Mouse (Mus musculus): Measurements from ENCODE around the gene Actr5. TPM values are rescaled to one million over a fixed set of nuclear protein-coding genes. Genes with fewer than 3 reads are reported as not detected.
A peak's percentile ranks its signal among the peaks of the same experiment; 100 is the strongest.

Gene Actr5
- polyA plus RNA-seq, 1 experiment from 2014 or later: 20.9 TPM

DNA sequence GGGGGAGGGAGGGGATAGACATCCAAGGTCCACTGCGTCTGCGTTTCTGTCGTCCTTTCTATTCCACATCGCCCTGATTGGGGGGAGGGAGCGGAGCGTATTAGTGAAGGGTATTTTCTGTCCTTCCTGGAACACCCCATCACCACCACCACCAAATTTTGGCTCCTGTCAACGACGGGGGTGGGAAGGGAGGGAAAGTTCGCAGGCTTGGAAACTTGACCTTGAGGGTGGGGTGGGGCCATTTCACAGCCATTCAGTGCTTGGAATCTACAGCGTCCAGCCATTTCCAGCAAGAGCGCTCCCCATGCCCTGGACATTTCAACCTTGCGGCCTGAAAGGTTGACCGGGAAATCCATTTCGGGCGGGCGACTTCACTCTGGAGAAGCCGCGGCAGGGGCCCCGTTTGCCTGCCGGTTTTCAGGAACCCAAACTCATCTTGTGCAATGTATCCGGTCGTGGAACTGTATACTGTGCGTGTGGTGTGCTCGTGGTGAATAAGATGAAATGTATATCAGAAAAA is 9.5 kb upstream of the Actr5 start:
- 1% methylated on average over 24 of the region's 24 CpGs for WGBS
- no peak for ATAC-seq (ENCODE audit: insufficient number of reproducible peaks, insufficient read depth, low FRiP score, low TSS enrichment)

DNA sequence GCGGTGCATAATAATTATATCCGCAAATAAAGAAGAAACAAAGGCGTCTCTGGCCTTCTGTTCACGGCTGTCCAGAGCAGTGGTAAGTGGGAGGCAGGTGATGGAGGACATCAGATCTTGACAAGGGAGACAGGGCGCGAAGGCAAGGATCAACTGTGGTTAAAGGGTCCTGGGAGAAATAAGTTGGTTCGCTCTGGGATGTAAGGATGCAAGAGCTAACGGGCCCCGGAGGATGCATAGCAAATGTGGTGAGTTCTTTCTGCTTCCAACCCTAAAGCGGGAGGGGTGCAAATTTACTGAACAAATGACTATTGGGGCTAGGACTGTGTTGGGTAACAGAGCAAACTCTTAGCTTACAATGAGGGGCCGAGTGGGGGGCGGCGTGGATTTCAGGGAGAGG is 9.0 kb upstream of the Actr5 start:
- H3K27me3 ChIP-seq: peaks cover 89% of the 10 kb centered on the region
- no peak overlapping the region for H3K4me3 ChIP-seq
- WGBS: 1% methylated on average over 13 of the region's 13 CpGs
- no peak overlapping the region for H3K9ac ChIP-seq
- no peak for ATAC-seq (ENCODE audit: insufficient number of reproducible peaks, insufficient read depth, low FRiP score, low TSS enrichment)
- H3K36me3 ChIP-seq: no peaks in the 10 kb centered on the region
- no peak overlapping the region for H3K4me2 ChIP-seq (replicated peaks)
- no peak overlapping the region for H3K27ac ChIP-seq
- peaks cover 28% of the 10 kb centered on the region for H3K4me1 ChIP-seq
- H3K9me3 ChIP-seq: no peaks in the 10 kb centered on the region

More for the DNA sequence above, 9.5 kb upstream of the Actr5 start:
- Histone ChIP-seq H3K9me3 (no peaks in the 10 kb centered on the region), H3K27me3 (peaks cover 91% of the 10 kb centered on the region), H3K4me2 (replicated peaks) (peak overlapping the region; percentile 22; the same call in 1 of the 2 replicates), H3K36me3 (no peaks in the 10 kb centered on the region), H3K9ac (no peak overlapping the region), H3K27ac (no peak overlapping the region), H3K4me1 (peaks cover 32% of the 10 kb centered on the region), H3K4me3 (peak overlapping the region; percentile 18; the same call in 1 of the 2 replicates)

DNA sequence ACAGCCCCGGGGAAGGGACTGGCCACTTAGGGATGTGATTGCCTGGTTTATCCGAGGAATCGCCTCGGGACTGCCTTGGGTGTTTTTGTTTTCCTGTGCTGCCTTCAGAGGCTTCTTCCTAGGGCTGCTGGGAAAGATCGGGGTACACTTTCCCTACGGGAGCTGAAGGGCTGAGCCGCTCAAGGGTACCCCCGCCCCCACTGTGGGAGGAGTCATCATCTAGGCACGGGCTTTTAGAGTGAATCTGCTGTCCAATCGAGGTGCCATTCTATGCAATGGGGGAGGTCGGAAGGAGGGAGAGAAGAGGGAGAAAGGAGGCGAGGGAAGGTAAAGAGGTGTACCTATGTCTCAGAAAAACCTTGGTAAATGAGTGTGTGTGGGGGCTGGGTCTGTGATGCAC is 8.4 kb upstream of the Actr5 start:
- Histone ChIP-seq H3K27ac (no peak overlapping the region), H3K4me3 (0 out of 2 replicates have a peak overlapping the region, but pooled peaks have one; percentile 11), H3K9me3 (no peaks in the 10 kb centered on the region), H3K9ac (no peak overlapping the region), H3K27me3 (peaks cover 89% of the 10 kb centered on the region), H3K36me3 (no peaks in the 10 kb centered on the region), H3K4me1 (peaks cover 23% of the 10 kb centered on the region), H3K4me2 (replicated peaks) (no peak overlapping the region)
- WGBS: 0% methylated on average over 12 of the region's 12 CpGs
- ATAC-seq (ENCODE audit: insufficient number of reproducible peaks, insufficient read depth, low FRiP score, low TSS enrichment): no peak; the same call in 1 of the 2 replicates

DNA sequence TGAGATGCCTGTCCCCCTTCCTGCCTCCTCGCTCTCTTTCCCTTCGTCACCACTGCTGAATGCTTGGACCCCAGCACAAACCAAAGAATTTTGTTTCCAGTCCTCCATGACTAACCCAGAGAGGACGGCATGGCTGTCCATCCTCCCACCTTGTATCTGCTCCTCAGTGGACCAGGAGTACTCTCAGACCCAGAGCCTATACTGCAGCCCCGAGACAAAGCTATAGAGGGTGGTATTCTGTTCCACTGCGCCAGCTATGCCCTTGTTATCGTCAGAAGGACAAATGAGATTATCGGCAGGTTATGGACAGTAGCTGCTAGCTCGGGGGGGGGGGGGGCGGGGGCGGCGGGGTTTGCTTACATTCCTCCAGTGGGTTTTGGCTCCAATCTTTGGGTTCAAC is 7.9 kb upstream of the Actr5 start:
- Histone ChIP-seq H3K36me3 (no peaks in the 10 kb centered on the region), H3K4me3 (no peak overlapping the region), H3K27me3 (peaks cover 86% of the 10 kb centered on the region), H3K9me3 (no peaks in the 10 kb centered on the region), H3K27ac (no peak overlapping the region), H3K4me1 (peaks cover 23% of the 10 kb centered on the region), H3K4me2 (replicated peaks) (no peak overlapping the region), H3K9ac (no peak overlapping the region)
- no peak for ATAC-seq (ENCODE audit: insufficient number of reproducible peaks, insufficient read depth, low FRiP score, low TSS enrichment)
- WGBS: 7% methylated on average over 11 of the region's 11 CpGs

DNA sequence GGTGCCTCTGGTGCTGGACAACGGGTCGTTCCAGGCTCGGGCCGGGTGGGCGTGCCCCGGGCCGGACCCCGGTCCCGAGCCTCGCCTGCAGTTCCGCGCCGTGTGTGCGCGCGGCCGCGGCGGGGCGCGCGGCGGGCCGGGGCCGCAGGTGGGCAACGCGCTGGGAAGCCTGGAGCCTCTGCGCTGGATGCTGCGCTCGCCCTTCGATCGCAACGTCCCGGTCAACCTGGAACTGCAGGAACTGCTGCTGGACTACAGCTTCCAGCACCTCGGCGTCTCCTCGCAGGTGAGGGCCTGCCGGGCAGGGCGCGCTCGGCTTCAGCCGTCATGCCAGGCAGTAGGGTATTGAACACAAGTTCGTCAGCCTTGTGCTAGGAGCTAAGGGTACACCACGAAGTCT is 543 bp downstream of the Actr5 start:
- peaks cover 12% of the 10 kb centered on the region for H3K4me1 ChIP-seq
- H3K9me3 ChIP-seq: no peaks in the 10 kb centered on the region
- H3K9ac ChIP-seq: peak overlapping the region; percentile 82
- peaks cover 12% of the 10 kb centered on the region; the same call in 1 of the 2 replicates for H3K27me3 ChIP-seq
- H3K36me3 ChIP-seq: peaks cover 23% of the 10 kb centered on the region
- no peak; the same call in 1 of the 2 replicates for ATAC-seq (ENCODE audit: insufficient number of reproducible peaks, insufficient read depth, low FRiP score, low TSS enrichment)
- peak overlapping the region; percentile 78 for H3K4me2 ChIP-seq (replicated peaks)
- WGBS: under 1% methylated on average over 38 of the region's 44 CpGs
- H3K27ac ChIP-seq: peak overlapping the region; percentile 85
- peak overlapping the region; percentile 84 for H3K4me3 ChIP-seq

DNA sequence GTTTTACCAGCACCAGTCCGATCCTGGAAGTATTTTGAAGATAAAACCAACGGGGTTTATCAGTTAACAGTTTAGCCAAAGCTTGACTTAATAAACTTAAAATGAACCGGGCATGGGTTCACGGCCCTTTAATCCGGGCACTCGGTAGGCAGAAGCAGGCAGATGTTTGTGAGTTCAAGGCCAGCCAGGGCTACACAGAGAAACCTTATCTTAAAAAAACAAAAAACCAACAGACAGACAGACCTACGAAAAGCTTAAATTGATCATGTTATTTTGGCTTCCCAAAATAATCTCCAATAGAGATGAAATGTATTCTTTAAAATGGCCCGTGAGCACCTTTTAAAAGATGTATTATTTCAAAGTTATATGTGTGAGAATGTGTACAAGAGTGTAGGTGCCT is 1.0 kb downstream of the Actr5 start:
- WGBS: 40% methylated on average over 8 of the region's 8 CpGs
- no peak overlapping the region for H3K27ac ChIP-seq
- no peak for ATAC-seq (ENCODE audit: insufficient number of reproducible peaks, insufficient read depth, low FRiP score, low TSS enrichment)

DNA sequence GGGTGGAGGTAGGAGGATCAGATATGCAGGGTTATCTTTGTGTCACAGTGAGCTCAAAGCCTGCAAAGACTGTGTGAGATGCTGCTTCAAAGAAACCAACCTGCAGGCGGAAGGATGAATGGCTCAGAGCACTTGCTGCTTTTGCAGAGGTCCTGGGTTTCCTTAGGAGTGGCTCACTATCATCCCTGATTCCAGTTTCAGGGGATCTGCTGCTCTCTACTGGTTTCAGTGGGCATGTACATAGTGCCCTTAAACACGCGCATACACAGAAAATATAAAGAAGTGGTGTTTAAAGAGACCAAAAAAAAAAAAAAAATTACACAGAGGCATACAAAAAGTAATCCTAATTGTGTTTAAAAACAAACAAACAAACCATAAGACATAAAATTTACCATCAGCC is 4.2 kb downstream of the Actr5 start:
- peaks cover 12% of the 10 kb centered on the region for H3K4me1 ChIP-seq
- no peaks in the 10 kb centered on the region for H3K9me3 ChIP-seq
- peaks cover 58% of the 10 kb centered on the region for H3K36me3 ChIP-seq
- H3K4me3 ChIP-seq: no peak overlapping the region
- WGBS: 83% methylated on average over 3 of the region's 3 CpGs
- no peak for ATAC-seq (ENCODE audit: insufficient number of reproducible peaks, insufficient read depth, low FRiP score, low TSS enrichment)
- no peak overlapping the region for H3K9ac ChIP-seq
- H3K4me2 ChIP-seq (replicated peaks): no peak overlapping the region
- no peaks in the 10 kb centered on the region for H3K27me3 ChIP-seq
- H3K27ac ChIP-seq: no peak overlapping the region

More for the DNA sequence above, 1.0 kb downstream of the Actr5 start:
- Histone ChIP-seq H3K4me3 (peak overlapping the region; percentile 84), H3K36me3 (peaks cover 26% of the 10 kb centered on the region), H3K27me3 (peaks cover 10% of the 10 kb centered on the region; the same call in 1 of the 2 replicates), H3K4me1 (peaks cover 12% of the 10 kb centered on the region), H3K4me2 (replicated peaks) (peak overlapping the region; percentile 78), H3K9ac (peak overlapping the region; percentile 82), H3K9me3 (no peaks in the 10 kb centered on the region)

DNA sequence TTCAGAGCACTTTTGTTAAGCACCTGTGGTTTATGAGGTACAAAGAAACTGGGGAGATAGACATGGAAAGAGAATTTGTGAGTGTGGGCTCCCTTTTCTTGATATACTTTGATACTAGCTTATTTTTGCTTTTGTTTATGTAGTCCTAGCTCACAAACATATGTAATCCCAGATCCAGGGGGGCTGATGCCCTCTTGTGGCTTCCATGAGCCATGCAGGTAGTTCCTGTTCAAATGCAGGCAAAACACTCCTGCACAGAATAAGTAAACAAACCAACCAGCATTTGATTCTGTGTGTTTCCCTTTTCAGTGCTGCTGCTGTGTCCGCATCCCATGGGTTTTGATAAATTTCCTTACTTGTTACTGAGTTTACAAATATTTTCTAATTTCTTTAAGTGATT is 4.7 kb downstream of the Actr5 start:
- Histone ChIP-seq H3K4me2 (replicated peaks) (no peak overlapping the region), H3K4me3 (no peak overlapping the region), H3K9me3 (no peaks in the 10 kb centered on the region), H3K27me3 (no peaks in the 10 kb centered on the region), H3K4me1 (peaks cover 12% of the 10 kb centered on the region), H3K9ac (no peak overlapping the region), H3K27ac (no peak overlapping the region), H3K36me3 (peaks cover 60% of the 10 kb centered on the region)
- WGBS: 80% methylated on average over 1 of the region's 1 CpGs
- no peak for ATAC-seq (ENCODE audit: insufficient number of reproducible peaks, insufficient read depth, low FRiP score, low TSS enrichment)

DNA sequence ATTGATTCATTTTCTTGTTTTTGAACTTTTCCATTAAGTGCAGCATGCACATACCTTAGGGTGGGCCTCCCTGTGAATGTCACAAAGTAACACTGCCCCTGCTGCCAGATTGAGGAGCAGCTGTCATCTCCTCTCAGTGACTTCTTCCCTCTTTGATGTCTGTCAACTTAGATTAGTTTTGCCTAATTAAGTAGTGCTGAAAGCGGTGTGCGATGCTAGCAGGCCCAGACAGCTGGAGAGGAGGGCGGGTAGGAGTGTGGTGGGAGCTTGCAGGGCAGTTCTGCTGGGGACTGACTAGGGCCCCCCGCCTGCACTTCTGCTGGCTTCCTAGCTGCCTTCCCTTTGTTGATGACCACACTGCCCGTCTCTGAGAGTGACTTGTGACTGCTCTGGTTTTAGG is 7.2 kb downstream of the Actr5 start:
- no peaks in the 10 kb centered on the region for H3K27me3 ChIP-seq
- H3K4me2 ChIP-seq (replicated peaks): no peak overlapping the region
- no peak overlapping the region for H3K4me3 ChIP-seq
- WGBS: 79% methylated on average over 5 of the region's 5 CpGs
- no peak overlapping the region for H3K9ac ChIP-seq
- H3K9me3 ChIP-seq: no peaks in the 10 kb centered on the region
- no peak overlapping the region for H3K27ac ChIP-seq
- H3K36me3 ChIP-seq: peaks cover 83% of the 10 kb centered on the region
- H3K4me1 ChIP-seq: no peaks in the 10 kb centered on the region
- 0 out of 2 replicates have a peak, but pooled peaks have one; percentile 10 for ATAC-seq (ENCODE audit: insufficient number of reproducible peaks, insufficient read depth, low FRiP score, low TSS enrichment)

DNA sequence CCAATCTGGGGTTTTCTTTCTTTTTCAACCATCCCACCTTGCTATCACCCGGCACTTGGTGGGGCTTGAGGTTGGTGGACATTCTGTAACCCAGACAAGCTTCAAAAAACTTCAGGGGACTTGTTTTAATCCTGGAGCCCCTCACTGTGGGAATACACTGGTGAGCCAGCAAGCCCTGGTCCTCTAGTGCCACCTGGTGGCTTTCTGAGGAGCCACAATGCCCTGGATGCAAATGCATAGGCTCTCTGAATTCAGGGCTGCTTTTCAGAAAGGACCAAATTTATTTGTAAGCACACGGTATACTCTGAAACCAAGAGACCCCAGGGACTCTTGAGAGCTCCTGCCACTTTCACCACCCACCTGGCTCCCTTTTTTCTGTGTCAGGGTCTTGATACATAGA is 17.2 kb downstream of the Actr5 start:
- ATAC-seq (ENCODE audit: insufficient number of reproducible peaks, insufficient read depth, low FRiP score, low TSS enrichment): no peak
- no peaks in the 10 kb centered on the region for H3K4me1 ChIP-seq

DNA sequence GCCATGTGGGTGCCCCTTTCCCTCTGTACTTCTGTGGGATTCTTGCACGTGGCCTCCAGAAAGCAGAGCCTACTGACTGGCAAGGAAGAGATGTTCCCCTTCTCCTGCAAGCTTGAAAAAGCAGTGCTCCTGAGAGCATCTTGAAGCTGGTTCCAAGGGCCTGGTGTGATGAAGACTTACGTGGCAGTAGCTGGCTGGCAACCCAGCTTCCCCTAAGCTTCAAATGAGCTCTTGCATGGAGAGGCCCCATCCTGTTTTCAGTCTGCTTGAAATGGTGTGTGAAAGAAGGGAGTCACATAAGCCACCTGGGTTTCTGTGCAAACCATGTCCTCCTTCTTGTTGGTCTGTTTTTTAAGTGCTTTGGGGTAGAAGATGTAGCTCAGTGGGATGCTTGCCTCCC is 17.9 kb downstream of the Actr5 start:
- Histone ChIP-seq H3K27me3 (no peaks in the 10 kb centered on the region), H3K9ac (no peak overlapping the region), H3K36me3 (peaks cover 32% of the 10 kb centered on the region), H3K27ac (no peak overlapping the region), H3K4me2 (replicated peaks) (no peak overlapping the region), H3K4me3 (no peak overlapping the region), H3K4me1 (no peaks in the 10 kb centered on the region), H3K9me3 (no peaks in the 10 kb centered on the region)
- no peak for ATAC-seq (ENCODE audit: insufficient number of reproducible peaks, insufficient read depth, low FRiP score, low TSS enrichment)
- 88% methylated on average over 2 of the region's 2 CpGs for WGBS

More for the DNA sequence above, 17.2 kb downstream of the Actr5 start:
- 22% methylated on average over 2 of the region's 2 CpGs for WGBS
- no peak overlapping the region for H3K27ac ChIP-seq
- no peak overlapping the region for H3K4me3 ChIP-seq
- H3K27me3 ChIP-seq: no peaks in the 10 kb centered on the region
- H3K4me2 ChIP-seq (replicated peaks): no peak overlapping the region
- H3K9ac ChIP-seq: no peak overlapping the region
- H3K9me3 ChIP-seq: no peaks in the 10 kb centered on the region
- peaks cover 39% of the 10 kb centered on the region for H3K36me3 ChIP-seq

DNA sequence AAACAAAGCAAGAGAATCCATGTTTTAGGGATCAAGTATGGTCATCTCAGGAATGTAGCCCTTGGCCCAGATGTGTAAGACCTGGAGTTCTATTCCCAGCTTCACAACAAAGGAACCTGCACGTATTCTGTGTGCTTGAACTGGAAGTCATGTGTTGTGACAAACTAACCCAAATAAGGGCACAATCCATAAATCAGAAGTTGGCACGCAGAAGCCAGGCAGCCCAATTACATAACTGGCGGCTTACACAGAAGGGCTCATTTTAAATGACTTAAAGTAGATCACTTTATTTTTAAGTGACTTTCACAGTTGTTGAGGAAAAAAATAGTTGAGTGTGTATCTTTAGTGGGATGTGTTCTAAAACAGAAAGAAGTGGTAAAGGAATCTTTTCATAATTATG is 19.1 kb downstream of the Actr5 start:
- H3K4me1 ChIP-seq: no peaks in the 10 kb centered on the region
- peaks cover 20% of the 10 kb centered on the region for H3K36me3 ChIP-seq
- no peaks in the 10 kb centered on the region for H3K27me3 ChIP-seq
- H3K27ac ChIP-seq: no peak overlapping the region
- H3K9ac ChIP-seq: no peak overlapping the region
- ATAC-seq (ENCODE audit: insufficient number of reproducible peaks, insufficient read depth, low FRiP score, low TSS enrichment): no peak
- WGBS: 83% methylated on average over 3 of the region's 3 CpGs
- H3K4me3 ChIP-seq: no peak overlapping the region
- H3K9me3 ChIP-seq: no peaks in the 10 kb centered on the region
- H3K4me2 ChIP-seq (replicated peaks): no peak overlapping the region
